Mouse (Mus musculus) lung, adult 2 months (tissue): ENCODE results near the gene Lrrn4cl.

Experiments
- CTCF ChIP-seq: fragments of 200-500 bp; IDR thresholded peaks from 2 replicates; pipeline ENCODE4 v1.5.1; 2011; ENCODE audit warnings: mild to moderate bottlenecking, low read length, control low read depth; ENCODE audit not compliant: insufficient read depth
- POLR2A ChIP-seq: fragments of 200-500 bp; IDR thresholded peaks from 2 replicates; pipeline ENCODE4 v1.6.1; 2011; ENCODE audit warnings: low read depth, mild to moderate bottlenecking, control low read depth, low read length, borderline replicate concordance; ENCODE audit errors: extremely low read depth

DNA sequence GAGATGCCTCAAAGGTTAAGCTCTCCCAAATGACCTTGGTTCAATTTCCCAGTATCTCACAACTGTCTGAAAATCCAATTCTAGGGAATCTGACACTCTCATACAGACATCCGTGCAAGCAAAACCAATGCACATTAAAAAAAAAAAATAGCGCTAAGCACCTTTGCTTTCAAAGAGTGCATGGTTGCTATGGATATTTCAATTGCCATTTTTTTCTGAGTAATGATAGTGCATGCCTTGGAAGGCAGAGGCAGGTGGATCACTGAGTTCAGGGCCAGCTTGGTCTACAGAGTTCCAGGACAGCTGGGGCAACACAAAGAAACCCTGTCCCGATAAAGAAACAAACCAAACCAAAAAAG is 30.4 kb downstream of the Lrrn4cl start:
- TF ChIP-seq CTCF (no peak), POLR2A (no peak)
